In genomic region chr4:8206918-8207573, GRCm38 (mm10) we compare ENCODE assay signal across 11 mouse cellular contexts. TPM values are rescaled to one million over a fixed set of nuclear protein-coding genes. Genes with fewer than 3 reads are reported as not detected.
A peak's percentile ranks its signal among the peaks of the same experiment; 100 is the strongest.
DNase-seq lines count a peak whose midpoint lies in the region; ATAC-seq lines count a peak whose summit lies in the region.
"Had no signal": no experiment of that assay in that cellular context is flagged by ENCODE, and none has a peak within 500 bp of the region (broad histone marks: within the 10 kb centered on the region; RNA-seq: fewer than 3 reads in every experiment).

No protein-coding gene starts in this region.

- peak overlapping the region; percentile 44 for H3K27ac ChIP-seq in heart, embryonic 12.5 days (ENCODE audit: poor library complexity, severe bottlenecking)
- no peak overlapping the region for H3K27ac ChIP-seq in kidney, embryonic 15.5 days

- no peak overlapping the region for H3K4me3 ChIP-seq in heart, embryonic 12.5 days
- H3K4me3 ChIP-seq in kidney, embryonic 15.5 days (replicated peaks): no peak overlapping the region

- peak; percentile 29 for DNase-seq in kidney, adult 11 months
- DNase-seq in kidney, adult 18-20 months: no peak
- DNase-seq in lung, postnatal 25 days (ENCODE audit: low spot score): peak; percentile 69
- no peak for DNase-seq in MN1 (ENCODE audit: low spot score)
- DNase-seq in right cerebral cortex, adult 18-20 months: no peak
- DNase-seq in embryo, embryonic 11 days: no peak
- DNase-seq: adrenal gland, postnatal 25 days; cerebellum, postnatal 36 days; thymus, adult 18-20 months had no signal

- no peaks in the 10 kb centered on the region for H3K36me3 ChIP-seq in heart, embryonic 12.5 days
- H3K36me3 ChIP-seq in kidney, embryonic 15.5 days: no peaks in the 10 kb centered on the region

- ATAC-seq in heart, embryonic 12.5 days (ENCODE audit: insufficient number of reproducible peaks, low FRiP score): peak; percentile 73
- ATAC-seq in kidney, embryonic 15.5 days (replicated peaks; ENCODE audit: low FRiP score): peak; percentile 64

- H3K9ac ChIP-seq in heart, embryonic 12.5 days: no peak overlapping the region
- H3K9ac ChIP-seq in kidney, embryonic 15.5 days: no peak overlapping the region

- WGBS in heart, embryonic 12.5 days: 60% methylated on average over 6 of the region's 6 CpGs
- WGBS in kidney, embryonic 15.5 days: 68% methylated on average over 6 of the region's 6 CpGs

- peaks cover 19% of the 10 kb centered on the region for H3K4me1 ChIP-seq in heart, embryonic 12.5 days (replicated peaks)
- H3K4me1 ChIP-seq in kidney, embryonic 15.5 days: peaks cover 10% of the 10 kb centered on the region; the same call in 1 of the 2 replicates

- H3K9me3 ChIP-seq in heart, embryonic 12.5 days (replicated peaks): 0 out of 2 replicates have a peak, but pooled peaks cover 2% of the 10 kb centered on the region
- H3K9me3 ChIP-seq in kidney, embryonic 15.5 days (replicated peaks): no peaks in the 10 kb centered on the region

- H3K27me3 ChIP-seq in heart, embryonic 12.5 days (replicated peaks): no peaks in the 10 kb centered on the region
- H3K27me3 ChIP-seq in kidney, embryonic 15.5 days: no peaks in the 10 kb centered on the region

- H3K4me2 ChIP-seq in heart, embryonic 12.5 days: no peak overlapping the region
- no peak overlapping the region for H3K4me2 ChIP-seq in kidney, embryonic 15.5 days

RNA-seq across cellular contexts. Expression of gene Car8, which starts 31.8 kb away (rescaled TPM):
- polyA plus RNA-seq in heart, embryonic 12.5 days (2016; fragmentation: Nextera tagmentation; extraction: Ambion mirVana): 8.7 and 9.1 TPM in 2 replicates
- polyA plus RNA-seq in kidney, embryonic 15.5 days (2015; fragmentation: Nextera tagmentation; extraction: Ambion mirVana): 12.3 and 12.6 TPM in 2 replicates

Comparison
In these comparisons a context has a peak if more than half of its experiments do, and no peak if none do; other contexts are left out.
1. DNase-seq: peak in kidney, adult 11 months (single experiment) and lung, postnatal 25 days (single experiment); none in kidney, adult 18-20 months (single experiment), MN1 (single experiment), right cerebral cortex, adult 18-20 months (single experiment) and embryo, embryonic 11 days (single experiment).